Comparison of ENCODE assay signal across 23 mouse cellular contexts in the genomic region with DNA sequence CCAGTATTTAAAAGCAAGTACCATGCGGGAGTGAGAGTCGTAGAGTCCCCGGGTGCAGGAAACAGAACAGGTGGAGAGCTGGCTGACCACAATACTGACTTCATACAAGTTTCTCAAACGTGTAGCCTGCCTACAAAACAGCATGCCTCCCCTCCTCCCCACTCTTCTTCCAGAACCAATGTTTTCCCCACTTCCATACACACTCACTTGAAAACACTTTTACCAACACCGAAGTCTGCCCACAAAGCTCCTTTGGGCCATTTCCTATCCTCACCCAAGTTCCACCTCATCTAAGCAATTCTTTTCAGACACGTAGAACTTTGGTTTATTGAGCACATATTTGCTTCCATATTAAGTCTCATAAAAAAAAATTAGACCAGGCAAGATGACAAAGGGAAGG. TPM values are rescaled to one million over a fixed set of nuclear protein-coding genes. Genes with fewer than 3 reads are reported as not detected.
DNase-seq lines count a peak whose midpoint lies in the region; ATAC-seq and TF ChIP-seq lines count a peak whose summit lies in the region.
"Had no signal": no experiment of that assay in that cellular context is flagged by ENCODE, and none has a peak within 500 bp of the region (broad histone marks: within the 10 kb centered on the region; RNA-seq: fewer than 3 reads in every experiment).

No protein-coding gene starts in this region.

- H3K27ac ChIP-seq in lung, embryonic 14.5 days (ENCODE audit: low read depth) = no peak overlapping the region
- no peak overlapping the region for H3K27ac ChIP-seq in embryonic facial prominence, embryonic 13.5 days
- H3K27ac ChIP-seq in limb, embryonic 10.5 days = no peak overlapping the region
- H3K27ac ChIP-seq: forebrain, embryonic 10.5 days; heart, embryonic 10.5 days; hindbrain, embryonic 12.5 days had no signal

- H3K9me3 ChIP-seq in lung, embryonic 14.5 days (ENCODE audit: low read depth, low read length) = no peaks in the 10 kb centered on the region
- H3K9me3 ChIP-seq in embryonic facial prominence, embryonic 13.5 days = no peaks in the 10 kb centered on the region
- H3K9me3 ChIP-seq in limb, embryonic 10.5 days (replicated peaks) = no peaks in the 10 kb centered on the region
- H3K9me3 ChIP-seq: forebrain, embryonic 10.5 days; heart, embryonic 10.5 days; hindbrain, embryonic 12.5 days had no signal

- DNase-seq in lung, embryonic 14.5 days = no peak
- no peak for DNase-seq in lung, postnatal 4 days
- peak; percentile 16 for DNase-seq in embryo, embryonic 11 days
- DNase-seq in limb, embryonic 10.5 days (ENCODE audit: low spot score) = peak; percentile 35
- no peak for DNase-seq in kidney, postnatal 25 days
- DNase-seq: adrenal gland, postnatal 36 days; cerebellum, adult 18-20 months; cerebellum, postnatal 25 days; forebrain, postnatal 0 days; kidney, adult 2 months; kidney, postnatal 10 days; liver, postnatal 0 days; right cerebral cortex, adult 18-20 months; thymus, postnatal 4 days had no signal

- no peak for TF ChIP-seq CTCF in lung, embryonic 14.5 days (IDR thresholded peaks at IDR 0.05; ENCODE audit: low read depth)

- ATAC-seq in lung, embryonic 14.5 days (ENCODE audit: insufficient read depth) = no peak
- ATAC-seq in embryonic facial prominence, embryonic 13.5 days (ENCODE audit: insufficient number of reproducible peaks, insufficient read depth, low FRiP score, low TSS enrichment, low read depth) = no peak
- no peak for ATAC-seq in inflammation-experienced regulatory T-cells, adult 6 months
- ATAC-seq: forebrain, postnatal 0 days; liver, postnatal 0 days had no signal

- H3K36me3 ChIP-seq in lung, embryonic 14.5 days (ENCODE audit: insufficient read depth) = 0 out of 2 replicates have a peak, but pooled peaks cover 5% of the 10 kb centered on the region
- H3K36me3 ChIP-seq in embryonic facial prominence, embryonic 13.5 days = no peaks in the 10 kb centered on the region
- H3K36me3 ChIP-seq in limb, embryonic 10.5 days = no peaks in the 10 kb centered on the region
- H3K36me3 ChIP-seq: forebrain, embryonic 10.5 days; heart, embryonic 10.5 days; hindbrain, embryonic 12.5 days had no signal

- peak overlapping the region; percentile 70; the same call in 1 of the 2 replicates for H3K4me2 ChIP-seq in lung, embryonic 14.5 days
- 0 out of 2 replicates have a peak overlapping the region, but pooled peaks have one; percentile 90 for H3K4me2 ChIP-seq in embryonic facial prominence, embryonic 13.5 days
- H3K4me2 ChIP-seq: hindbrain, embryonic 12.5 days had no signal

- no peaks in the 10 kb centered on the region for H3K4me1 ChIP-seq in lung, embryonic 14.5 days (ENCODE audit: insufficient read depth)
- H3K4me1 ChIP-seq in embryonic facial prominence, embryonic 13.5 days = peaks cover 55% of the 10 kb centered on the region
- peaks cover 51% of the 10 kb centered on the region for H3K4me1 ChIP-seq in limb, embryonic 10.5 days

- H3K27me3 ChIP-seq in lung, embryonic 14.5 days (ENCODE audit: insufficient read depth, low read length) = peaks cover 98% of the 10 kb centered on the region
- peaks cover 99% of the 10 kb centered on the region for H3K27me3 ChIP-seq in embryonic facial prominence, embryonic 13.5 days
- H3K27me3 ChIP-seq in limb, embryonic 10.5 days (ENCODE audit: low read depth, poor library complexity, severe bottlenecking) = peaks cover 100% of the 10 kb centered on the region
- H3K27me3 ChIP-seq: CH12.LX had no signal

- no peak overlapping the region for H3K9ac ChIP-seq in lung, embryonic 14.5 days
- no peak overlapping the region for H3K9ac ChIP-seq in embryonic facial prominence, embryonic 13.5 days
- H3K9ac ChIP-seq: forebrain, postnatal 0 days; hindbrain, embryonic 12.5 days; liver, postnatal 0 days had no signal

- no peak overlapping the region for H3K4me3 ChIP-seq in lung, embryonic 14.5 days (ENCODE audit: low read depth, low read length)
- H3K4me3 ChIP-seq in embryonic facial prominence, embryonic 13.5 days = no peak overlapping the region
- no peak overlapping the region for H3K4me3 ChIP-seq in limb, embryonic 10.5 days
- H3K4me3 ChIP-seq: heart, embryonic 10.5 days; megakaryocyte, embryonic 14.5 days had no signal

- 28% methylated on average over 6 of the region's 6 CpGs for WGBS in lung, embryonic 14.5 days
- 2% methylated on average over 6 of the region's 6 CpGs for WGBS in embryonic facial prominence, embryonic 13.5 days
- WGBS in limb, embryonic 10.5 days = 2% methylated on average over 6 of the region's 6 CpGs

RNA-seq across cellular contexts. Expression of a gene that starts 2.3 kb away (rescaled TPM):
- polyA plus RNA-seq in lung, embryonic 14.5 days (2014; fragmentation: Nextera tagmentation; extraction: Ambion mirVana) = 37.7 and 43.2 TPM in 2 replicates
- polyA plus RNA-seq in embryonic facial prominence, embryonic 13.5 days (2015; fragmentation: Nextera tagmentation; extraction: Ambion mirVana) = 3.9 and 7.5 TPM in 2 replicates
- 0.44 and 0.75 TPM in 2 replicates for polyA plus RNA-seq in limb, embryonic 10.5 days (2016; fragmentation: Nextera tagmentation; extraction: Ambion mirVana)
- not detected for polyA plus RNA-seq in inflammation-experienced regulatory T-cells, adult 6 months (2017; shearing (Covaris generic))
- polyA plus RNA-seq: heart, postnatal 0 days; kidney, adult 2 months; liver, adult 2 months; liver, postnatal 0 days had no signal

Comparison
In these comparisons a context has a peak if more than half of its experiments do, and no peak if none do; other contexts are left out.
1. DNase-seq: peak in embryo, embryonic 11 days (single experiment) and limb, embryonic 10.5 days (single experiment); none in lung, embryonic 14.5 days (single experiment), lung, postnatal 4 days (0 of 2) and kidney, postnatal 25 days (0 of 2).